Comparison of ENCODE assay signal across 1 mouse cellular context in the genomic region with DNA sequence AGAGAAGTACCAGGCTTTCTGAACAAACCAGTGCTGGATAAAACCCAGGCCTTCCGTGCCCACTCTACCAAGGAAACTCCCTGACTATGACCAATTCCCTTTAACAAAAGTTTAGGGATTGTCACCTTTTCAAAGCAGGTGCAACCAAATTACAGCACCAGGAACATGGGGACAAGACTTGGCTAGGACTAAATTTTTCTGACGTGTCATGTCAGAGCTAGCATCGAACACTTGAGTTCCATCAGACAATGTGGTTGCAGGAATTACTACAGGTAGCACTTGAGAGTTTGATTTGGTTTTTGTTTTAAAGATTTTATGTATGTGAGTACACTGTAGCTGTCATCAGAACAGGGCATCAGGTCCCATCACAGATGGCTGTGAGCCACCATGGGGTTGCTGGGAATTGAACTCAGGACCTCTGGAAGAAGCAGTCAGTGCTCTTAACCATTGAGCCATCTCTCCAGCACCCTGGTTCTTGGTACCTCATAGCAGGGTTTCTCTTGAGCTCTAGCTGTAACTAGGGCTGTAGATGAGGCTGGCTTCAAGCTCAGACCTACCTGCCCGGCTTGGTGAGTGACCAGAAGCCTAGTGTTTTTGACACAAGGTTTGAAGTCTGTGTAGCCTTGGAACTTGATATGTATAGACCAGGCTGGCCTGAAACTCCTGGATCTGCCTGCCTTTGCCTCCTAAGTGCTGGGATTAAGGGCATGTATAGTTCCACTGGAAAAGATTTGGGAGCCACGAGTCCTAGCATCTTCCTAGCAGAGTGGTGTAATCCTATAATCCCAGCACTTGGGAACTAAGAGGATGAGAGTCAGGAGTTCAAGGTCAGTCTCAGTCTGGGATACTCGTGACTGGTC.
TF ChIP-seq lines count a peak whose summit lies in the region.

No protein-coding gene starts in this region.

TF ChIP-seq in CH12.LX, 34 proteins besides CTCF, POLR2A, EP300 and RAD21:
- TF ChIP-seq IRF4 (IDR thresholded peaks at IDR 0.05; ENCODE audit: low read depth, low read length): peak; percentile 42
- TF ChIP-seq KAT2A (IDR thresholded peaks at IDR 0.05; ENCODE audit: insufficient replicate concordance, low read length): no peak
- no peak for TF ChIP-seq ZKSCAN1 (IDR thresholded peaks at IDR 0.05; ENCODE audit: borderline replicate concordance, low read depth, low read length)
- TF ChIP-seq ELF1 (IDR thresholded peaks at IDR 0.05; ENCODE audit: low read depth, low read length): 0 out of 2 replicates have a peak, but pooled peaks have one; percentile 20
- peak; percentile 30; the same call in 1 of the 2 replicates for TF ChIP-seq MAFK (IDR thresholded peaks at IDR 0.05; ENCODE audit: insufficient replicate concordance, low read length)
- peak; percentile 52; the same call in 1 of the 2 replicates for TF ChIP-seq TBP (conservative IDR thresholded peaks at IDR 0.05; ENCODE audit: low read depth, low read length)
- no peak for TF ChIP-seq MXI1 (IDR thresholded peaks at IDR 0.05; ENCODE audit: low read depth, low read length)
- TF ChIP-seq TCF12 (IDR thresholded peaks at IDR 0.05; ENCODE audit: low read depth, low read length): no peak
- peak; percentile 86; the same call in 1 of the 2 replicates for TF ChIP-seq ZMIZ1 (IDR thresholded peaks at IDR 0.05; ENCODE audit: low read depth, low read length)
- TF ChIP-seq HCFC1 (IDR thresholded peaks at IDR 0.05; ENCODE audit: low read depth, low read length): no peak
- no peak for TF ChIP-seq NELFE (IDR thresholded peaks at IDR 0.05; ENCODE audit: low read depth, low read length)
- TF ChIP-seq USF2 (conservative IDR thresholded peaks at IDR 0.05; ENCODE audit: low read depth, low read length): no peak
- no peak for TF ChIP-seq MAZ (IDR thresholded peaks at IDR 0.05; ENCODE audit: low read depth, low read length)
- no peak for TF ChIP-seq ZC3H11A (IDR thresholded peaks at IDR 0.05; ENCODE audit: low read depth, low read length)
- peak; percentile 99 for TF ChIP-seq POLR2AphosphoS2 (IDR thresholded peaks at IDR 0.05; ENCODE audit: low read depth, low read length)
- TF ChIP-seq RCOR1 (conservative IDR thresholded peaks at IDR 0.05; ENCODE audit: low read depth, low read length): peak; percentile 72; the same call in 1 of the 2 replicates
- peak; percentile 19; the same call in 1 of the 2 replicates for TF ChIP-seq ETS1 (conservative IDR thresholded peaks at IDR 0.05; ENCODE audit: low read depth, low read length)
- TF ChIP-seq SMC3 (IDR thresholded peaks at IDR 0.05; ENCODE audit: low read depth, low read length): 0 out of 2 replicates have a peak, but pooled peaks have one; percentile 12
- TF ChIP-seq NRF1 (IDR thresholded peaks at IDR 0.05; ENCODE audit: low read depth, low read length): no peak
- no peak for TF ChIP-seq E2F4 (IDR thresholded peaks at IDR 0.05; ENCODE audit: insufficient replicate concordance, low read depth, low read length)
- no peak for TF ChIP-seq UBTF (IDR thresholded peaks at IDR 0.05; ENCODE audit: low read depth, low read length)
